Mouse (Mus musculus): ENCODE results near the gene 2610507B11Rik. TPM values are rescaled to one million over a fixed set of nuclear protein-coding genes. Genes with fewer than 3 reads are reported as not detected.
"Not testable (repeated sequence)": the region's sequence is repeated elsewhere in the genome, so short reads cannot be mapped to it uniquely, and the experiment has no call there.

2610507B11Rik gene
- 100 to 1,000 TPM; 178 to 198 (median 188) TPM for total RNA-seq (2022)

DNA sequence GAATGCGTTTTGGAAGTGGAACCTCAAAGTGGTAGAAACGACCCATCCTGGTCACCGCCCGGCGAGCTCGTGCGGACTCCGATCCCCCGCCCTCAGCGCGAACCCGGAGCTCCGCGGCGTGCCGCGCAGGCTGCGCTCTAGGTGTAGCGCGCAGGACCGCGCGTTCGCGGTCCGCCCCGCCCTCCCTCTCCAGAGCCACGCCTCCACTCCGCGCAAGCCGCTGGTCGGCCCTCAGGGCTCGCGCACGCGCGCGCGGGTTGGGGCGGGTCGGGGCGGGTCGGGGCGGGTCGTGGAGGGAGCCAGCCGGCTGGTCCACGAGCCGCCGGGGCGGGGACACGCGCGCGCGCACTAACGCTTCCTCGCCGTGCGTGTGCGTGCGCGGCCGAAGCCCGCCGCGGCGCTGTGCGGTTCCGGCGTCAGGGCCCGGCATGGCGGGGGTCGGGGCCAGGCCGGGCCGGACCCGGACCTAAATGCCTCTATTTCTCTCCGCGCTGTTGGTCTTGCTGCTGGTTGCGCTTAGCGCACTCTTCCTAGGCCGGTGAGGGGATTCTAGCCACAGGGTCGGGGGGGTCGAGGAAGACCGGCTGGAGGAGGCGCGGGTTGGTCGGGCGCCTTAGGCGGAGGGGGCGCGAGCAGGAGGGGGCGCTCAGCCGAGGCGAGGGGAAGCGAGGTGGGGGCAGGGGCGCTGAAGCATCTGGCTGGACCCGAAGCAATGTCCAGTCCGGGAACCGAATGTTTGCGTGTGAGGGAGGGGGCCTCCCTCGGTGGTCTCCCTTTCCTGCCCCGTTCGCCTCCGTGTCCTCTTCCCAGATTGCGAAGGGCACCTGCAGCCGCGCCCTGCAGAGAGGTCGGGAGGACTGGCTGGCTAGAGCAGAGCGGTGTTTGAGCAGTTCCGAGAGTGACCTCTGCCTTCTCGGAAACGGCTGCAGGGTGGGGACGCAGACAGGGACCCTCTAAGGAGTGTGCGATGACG is at the start of gene 2610507B11Rik:
2610507B11Rik (plus strand) TSS at position 373 of the 973 bp plus-strand sequence.
- peak; percentile 90 for DNase-seq

DNA sequence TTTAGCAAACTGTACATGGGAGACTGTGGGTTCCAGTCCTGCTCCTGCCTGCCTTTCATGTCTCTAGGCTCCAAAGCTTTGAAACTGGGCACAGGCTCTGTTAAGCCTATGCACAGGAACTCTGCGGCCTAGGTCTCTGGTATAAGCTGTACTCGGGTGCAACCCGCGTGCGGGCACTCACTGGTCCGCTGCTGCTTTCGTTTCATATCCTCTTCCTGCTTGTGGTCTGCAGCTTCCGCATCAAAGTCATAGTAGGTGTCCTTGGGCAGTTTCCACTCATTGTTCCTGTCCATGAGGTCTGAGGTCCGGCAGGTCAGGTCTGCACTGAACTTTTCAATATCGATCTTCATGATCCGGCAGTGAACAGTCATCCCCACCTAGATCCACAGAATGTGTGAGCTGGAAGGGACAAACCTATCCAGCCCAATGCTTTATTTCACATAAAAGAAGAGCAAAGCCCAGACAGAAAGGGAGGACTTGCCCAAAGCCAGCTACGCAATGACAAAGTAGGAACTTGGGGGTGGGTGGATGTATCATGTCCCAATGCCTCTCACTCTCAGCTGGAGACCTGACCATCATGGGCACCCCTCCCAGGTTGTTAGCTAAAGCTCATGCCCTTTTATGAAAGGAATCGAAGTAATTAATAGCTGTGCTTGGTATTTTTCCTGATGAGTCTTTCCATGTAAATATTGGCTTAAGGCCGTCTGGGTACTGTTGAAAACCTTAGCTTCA is 48.3 kb upstream of the 2610507B11Rik start:
- no peak for DNase-seq

GRCm38 (mm10) chr11:78215709-78216317 is 45.7 kb upstream of the 2610507B11Rik start:
- DNase-seq = no peak

DNA sequence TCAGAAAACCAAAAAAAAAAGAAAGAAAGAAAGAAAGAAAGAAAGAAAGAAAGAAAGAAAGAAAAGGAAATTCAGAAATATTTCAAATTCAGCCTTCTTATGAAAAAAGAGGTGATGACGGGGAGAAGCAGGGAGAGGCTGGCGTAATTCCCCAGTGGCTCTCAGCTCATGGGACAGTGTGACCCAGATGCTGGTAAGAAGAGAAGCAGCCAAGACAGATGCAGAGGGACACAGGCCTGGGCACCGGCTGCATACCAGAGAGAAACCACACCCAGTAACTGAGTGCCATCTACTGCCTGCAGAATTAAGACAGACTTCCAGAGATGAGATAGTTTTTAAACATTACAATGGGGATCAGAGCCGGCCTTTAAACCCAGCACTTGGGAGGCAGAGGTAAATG is 38.0 kb upstream of the 2610507B11Rik start:
- no peak for DNase-seq

GRCm38 (mm10) chr11:78231518-78231917 is 30.0 kb upstream of the 2610507B11Rik start:
- DNase-seq = no peak

DNA sequence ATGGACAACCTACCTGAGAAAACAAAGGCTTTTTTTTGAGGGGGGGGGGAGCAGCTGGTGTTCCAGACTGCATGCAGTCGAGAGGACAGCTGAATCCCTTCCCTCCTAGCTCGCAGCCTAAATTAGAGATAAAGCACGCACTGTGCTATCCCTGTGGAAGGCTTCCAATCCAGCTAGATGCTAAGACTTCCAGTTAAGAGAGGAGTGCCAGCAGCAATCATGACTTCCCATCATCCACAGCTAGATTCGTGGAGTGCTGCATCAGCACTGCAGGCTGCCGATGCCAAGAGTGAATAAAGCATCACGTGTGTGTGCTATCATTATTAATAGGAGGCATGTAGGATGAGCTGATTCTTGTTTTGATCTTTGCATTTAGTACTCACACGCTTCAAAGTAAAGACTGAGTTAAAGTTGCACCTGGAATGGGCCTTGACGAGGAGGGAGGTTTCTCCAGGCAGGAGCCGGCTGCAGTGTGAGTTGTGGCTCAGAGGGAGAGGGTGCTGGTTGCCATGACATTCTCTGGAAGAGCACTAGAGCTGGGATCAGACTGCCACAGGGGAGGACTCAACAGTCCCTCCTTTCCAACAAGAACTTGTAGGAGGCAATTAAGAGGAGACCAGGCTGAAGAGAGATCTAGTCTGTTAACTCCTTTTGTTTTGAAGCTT is 21.2 kb upstream of the 2610507B11Rik start:
- DNase-seq = no peak

DNA sequence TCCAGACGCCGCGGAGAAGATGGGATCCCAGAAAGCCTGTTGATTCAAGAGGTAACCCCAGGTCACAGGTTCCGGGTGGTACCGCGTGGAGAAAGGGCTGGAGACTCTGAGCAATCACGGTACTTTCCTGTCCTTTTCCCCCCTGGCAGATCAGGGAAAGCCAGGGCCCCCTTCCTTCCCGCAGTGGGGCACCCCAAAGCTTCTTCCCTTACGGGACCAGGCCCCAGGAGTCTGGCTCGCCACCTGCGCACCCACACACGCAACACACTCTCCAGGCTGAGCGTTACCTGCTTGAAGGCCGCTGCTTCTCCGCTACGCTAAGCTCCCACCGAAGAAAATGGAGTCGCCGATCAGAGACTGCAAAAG is 16.3 kb upstream of the 2610507B11Rik start:
- peak; percentile 17 for DNase-seq

- peak; percentile 83 for DNase-seq
These were observed 15.8 kb upstream of the 2610507B11Rik start, which contains the start of the genes Sdf2 and Supt6 for GRCm38 (mm10) chr11:78245627-78246317. Gene Sdf2, plus strand, starts transcription at chr11:78245746. Gene Supt6, minus strand, starts transcription at chr11:78245987.

DNA sequence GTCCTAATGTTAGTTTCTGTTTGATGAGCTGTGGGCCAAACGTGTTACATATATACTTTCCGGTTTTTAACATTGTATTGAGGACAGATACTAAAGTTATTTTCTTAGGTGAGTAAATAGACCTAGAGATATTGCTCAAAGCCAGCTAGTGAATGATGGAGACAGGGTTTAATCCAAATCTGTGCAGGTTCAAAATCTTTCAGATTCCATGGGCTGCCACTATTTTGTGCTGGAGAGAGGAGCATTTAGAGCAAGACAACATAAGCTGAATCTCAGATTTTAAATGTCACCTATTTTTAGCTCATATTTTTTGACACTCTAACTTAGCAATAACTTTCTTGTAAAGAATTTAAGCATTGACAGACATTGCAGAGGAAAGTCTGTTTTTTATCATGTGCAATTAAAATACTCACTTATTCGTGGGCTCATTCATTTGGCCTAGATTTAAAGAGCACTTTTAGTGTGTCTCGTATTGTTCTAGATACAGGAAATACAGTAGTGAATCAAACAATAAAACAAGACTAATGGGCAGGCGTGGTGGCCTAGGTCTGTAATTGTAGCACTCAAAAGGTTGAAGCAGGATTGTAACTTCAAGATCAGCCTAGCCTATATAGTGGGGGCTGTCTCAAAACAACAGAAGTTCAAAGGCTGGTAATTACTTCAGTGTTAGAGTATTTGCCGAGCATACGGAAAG is 15.1 kb upstream of the 2610507B11Rik start:
- DNase-seq = no peak

DNA sequence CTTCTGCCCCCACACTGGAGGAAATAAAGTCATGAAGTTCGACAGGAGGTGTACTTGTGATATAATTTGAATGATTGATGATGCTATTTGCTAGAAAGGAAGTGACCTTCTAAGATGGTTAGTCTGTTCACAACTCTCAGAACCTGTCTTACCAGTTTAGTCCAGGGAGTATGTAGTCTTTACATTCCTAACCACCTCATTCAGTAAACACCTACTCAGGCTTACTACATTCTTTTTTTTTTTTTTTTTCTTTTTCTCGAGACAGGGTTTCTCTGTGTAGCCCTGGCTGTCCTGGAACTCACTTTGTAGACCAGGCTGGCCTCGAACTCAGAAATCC is 14.6 kb upstream of the 2610507B11Rik start:
- DNase-seq = no peak

DNA sequence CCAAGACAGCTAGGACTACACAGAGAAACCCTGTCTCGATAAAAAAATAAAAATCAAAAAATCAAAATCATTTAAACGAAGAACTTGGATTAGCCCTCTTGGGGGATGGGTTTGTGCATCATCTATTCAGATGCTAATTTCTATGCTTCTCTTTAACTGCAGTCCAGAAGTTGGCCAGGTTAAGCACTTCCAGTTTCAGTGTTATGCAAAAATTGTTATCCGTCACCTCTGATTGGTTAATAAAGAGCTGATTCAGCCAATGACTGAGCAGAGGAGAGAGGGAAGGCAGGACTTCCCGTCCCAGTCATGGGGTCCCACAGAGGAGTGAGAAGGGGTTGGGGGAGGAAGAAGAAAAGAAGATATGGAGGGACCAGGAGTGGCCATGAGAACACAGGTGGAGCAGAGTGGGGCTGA is 13.8 kb upstream of the 2610507B11Rik start:
- no peak for DNase-seq

- no peak for DNase-seq
These were observed 4.9 kb upstream of the 2610507B11Rik start for GRCm38 (mm10) chr11:78256618-78257017.

DNA sequence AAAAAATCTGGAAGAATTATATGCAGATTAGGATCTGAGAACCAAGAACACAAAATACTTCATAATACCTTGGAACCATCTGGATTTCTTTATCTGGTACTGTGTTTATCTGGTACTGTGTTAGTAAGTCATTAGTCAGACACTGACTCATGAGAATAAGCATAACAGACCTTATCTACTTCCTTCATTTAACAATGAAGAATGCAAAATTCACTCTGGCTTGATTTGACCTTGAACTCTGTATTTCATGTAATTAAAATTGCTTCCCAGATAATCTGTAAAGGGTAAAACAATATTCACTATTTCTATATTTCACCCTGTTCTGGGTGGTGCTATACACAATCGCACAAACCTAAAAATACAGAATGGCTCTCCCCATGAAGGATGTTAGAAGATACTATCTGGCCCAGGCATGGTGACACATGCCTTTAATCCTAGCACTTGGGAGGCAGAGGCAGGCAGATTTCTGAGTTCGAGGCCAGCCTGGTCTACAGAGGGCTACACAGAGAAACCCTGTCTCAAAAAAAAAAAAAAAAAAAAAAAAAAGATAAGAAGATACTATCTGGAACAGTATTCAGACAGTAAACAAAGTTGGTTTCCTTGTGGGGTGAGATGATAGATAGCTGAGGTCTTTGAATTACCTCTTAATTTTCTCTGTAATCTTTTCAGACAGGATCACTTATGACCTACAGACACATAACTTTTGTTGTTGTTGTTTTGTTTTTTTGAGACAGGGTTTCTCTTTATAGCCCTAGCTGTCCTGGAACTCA is 878 bp upstream of the 2610507B11Rik start:
- no peak for DNase-seq

DNA sequence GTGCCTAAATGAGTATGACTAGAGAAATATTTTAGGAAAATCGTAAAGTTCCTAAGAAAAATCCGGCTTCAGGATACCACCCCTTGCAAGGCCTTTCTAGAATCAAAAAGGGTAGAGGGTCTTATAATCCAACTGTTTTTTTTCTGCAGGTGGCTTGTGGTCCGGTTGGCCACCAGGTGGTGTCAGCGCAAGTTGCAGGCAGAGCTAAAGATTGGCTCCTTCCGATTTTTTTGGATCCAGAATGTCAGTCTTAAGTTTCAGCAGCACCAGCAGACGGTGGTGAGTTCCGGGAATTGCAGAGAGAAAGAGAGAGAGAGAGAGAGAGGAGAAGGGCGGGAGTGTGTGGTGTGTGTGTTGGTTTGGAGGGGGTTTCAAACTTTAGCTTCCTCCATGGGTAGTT is 998 bp downstream of the 2610507B11Rik start:
- DNase-seq = peak; percentile 29

GRCm38 (mm10) chr11:78265571-78265970 is 4.0 kb downstream of the 2610507B11Rik start:
- no peak for DNase-seq

- DNase-seq = no peak
These were observed 10.4 kb downstream of the 2610507B11Rik start for GRCm38 (mm10) chr11:78271986-78272385.

DNA sequence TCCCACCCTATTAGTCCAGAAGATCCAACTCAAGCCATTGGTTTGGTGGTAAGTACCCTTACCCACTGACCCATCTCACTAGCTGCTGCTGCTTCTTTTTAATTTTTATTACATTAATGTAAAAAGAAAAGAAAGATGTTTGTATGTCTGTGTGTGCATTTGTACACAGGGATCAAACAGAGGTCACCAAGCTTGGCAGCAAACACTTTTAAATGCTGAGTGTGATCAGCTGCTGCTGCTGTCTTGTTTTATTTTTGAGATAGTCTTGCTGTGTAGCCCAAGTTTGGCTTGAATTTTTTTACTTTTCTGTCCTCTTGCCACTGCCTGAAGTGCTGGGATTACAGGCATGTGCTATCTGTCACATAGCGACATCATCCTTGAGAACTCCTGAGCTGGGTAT is 14.0 kb downstream of the 2610507B11Rik start:
- DNase-seq = no peak

DNA sequence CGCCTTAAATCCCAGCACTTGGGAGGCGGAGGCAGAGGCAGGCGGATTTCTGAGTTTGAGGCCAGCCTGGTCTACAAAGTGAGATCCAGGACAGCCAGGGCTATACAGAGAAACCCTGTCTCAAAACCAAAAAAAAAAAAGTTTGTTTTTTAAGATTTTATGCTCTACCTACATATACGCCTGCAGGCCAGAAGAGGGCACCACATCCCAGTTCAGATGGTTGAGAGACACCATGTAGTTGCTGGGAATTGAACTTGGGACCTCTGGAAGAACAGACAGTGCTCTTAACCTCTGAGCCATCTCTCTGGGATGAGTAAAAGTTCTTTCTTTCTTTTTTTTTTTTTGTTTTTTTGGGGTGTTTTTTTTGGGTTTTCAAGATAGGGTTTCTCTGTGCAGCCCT is 14.6 kb downstream of the 2610507B11Rik start:
- not testable (repeated sequence) for DNase-seq

- no peak for DNase-seq
These were observed 17.3 kb downstream of the 2610507B11Rik start for GRCm38 (mm10) chr11:78278853-78279252.

DNA sequence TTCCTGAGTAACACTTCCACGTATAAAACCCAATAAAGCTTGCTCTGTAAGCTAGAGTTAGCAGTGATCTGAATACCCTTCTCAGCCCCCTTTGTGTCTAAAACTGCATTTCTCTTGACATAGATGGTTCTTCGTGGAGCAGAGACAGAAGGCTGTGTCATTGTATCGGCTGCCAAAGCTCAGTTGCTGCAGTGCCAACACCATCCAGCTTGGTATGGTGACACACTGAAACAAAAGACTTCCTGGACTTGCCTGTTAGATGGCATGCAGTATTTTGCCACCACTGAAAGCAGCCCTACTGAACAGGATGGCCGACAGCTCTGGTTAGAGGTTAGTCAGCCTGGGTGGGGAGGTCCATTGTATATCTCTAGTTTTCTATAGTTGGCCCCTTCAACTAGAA is 18.0 kb downstream of the 2610507B11Rik start:
- no peak for DNase-seq

Measured in adrenal gland, adult 8-10 months (tissue).